Mouse (Mus musculus) embryonic fibroblast, embryonic 13.5 days (primary cell): ENCODE results near the gene Slco1a6.

Experiments used
- CTCF ChIP-seq: IDR thresholded peaks from 2 replicates; pipeline ENCODE4 v1.5.1; 2011; ENCODE audit warnings: mild to moderate bottlenecking, control low read depth, low read length, moderate library complexity, borderline replicate concordance; ENCODE audit not compliant: insufficient read depth
- POLR2A ChIP-seq: IDR thresholded peaks from 2 replicates; pipeline ENCODE4 v1.6.1; 2011; ENCODE audit warnings: low read depth, mild to moderate bottlenecking, control low read depth, low read length, moderate library complexity

DNA sequence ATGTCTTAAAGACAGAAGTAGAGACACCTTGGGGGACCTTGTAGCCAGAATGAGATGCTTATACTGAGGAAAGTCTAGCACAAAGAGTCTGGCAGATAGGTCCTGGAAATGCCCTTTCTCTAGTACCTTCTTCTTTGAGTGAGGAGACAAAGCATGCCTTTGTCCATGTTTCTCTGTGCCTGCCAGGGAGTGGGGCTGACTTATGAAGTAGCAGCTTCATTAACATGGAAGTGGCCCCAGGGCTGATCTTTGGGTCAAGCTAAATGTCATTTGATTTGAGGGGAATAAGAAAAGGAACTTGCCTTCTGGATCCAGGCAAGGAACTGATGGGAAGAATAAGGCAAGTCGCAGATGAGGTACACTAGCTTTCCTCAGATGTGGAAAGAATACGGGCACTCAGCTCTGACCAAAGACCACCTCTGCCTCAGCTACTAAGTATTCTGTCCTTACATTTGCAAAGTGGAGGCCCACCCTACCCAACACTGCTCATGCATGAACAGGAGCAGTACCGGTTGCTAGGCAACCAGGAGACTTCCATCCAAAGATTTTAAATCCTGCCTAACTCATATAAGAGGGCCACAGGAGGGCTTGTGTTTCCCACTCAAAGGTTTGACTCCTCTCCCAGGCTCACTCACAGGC, 96.5 kb downstream of the Slco1a6 start:
- TF ChIP-seq CTCF: no peak
- TF ChIP-seq POLR2A: no peak
